Mouse (Mus musculus): Measurements from ENCODE around the gene Ceacam2. TPM values are rescaled to one million over a fixed set of nuclear protein-coding genes. Genes with fewer than 3 reads are reported as not detected.
"Not testable (repeated sequence)": the region's sequence is repeated elsewhere in the genome, so short reads cannot be mapped to it uniquely, and the experiment has no call there.

Ceacam2 gene
- 0.20 TPM in 1 of 2 replicates, not detected in the other for polyA plus RNA-seq (2014; fragmentation: Nextera tagmentation; extraction: Ambion mirVana)

- H3K4me3 ChIP-seq (ENCODE audit: control insufficient read depth in 1 of 2, insufficient read depth in 1 of 2, low read depth in 1 of 2, low read length in 2 of 2); H3K4me1 ChIP-seq (ENCODE audit: control insufficient read depth in 2 of 2, insufficient read depth in 2 of 2, low read length in 2 of 2); H3K36me3 ChIP-seq (ENCODE audit: control insufficient read depth, insufficient read depth, low read length); H3K4me2 ChIP-seq (ENCODE audit: low read length); H3K9me3 ChIP-seq (ENCODE audit: control insufficient read depth, low read length); H3K27ac ChIP-seq (replicated peaks in 1 of 2; ENCODE audit: control insufficient read depth in 1 of 2, insufficient read depth in 1 of 2, low read depth in 2 of 2, low read length in 2 of 2); H3K9ac ChIP-seq (ENCODE audit: low read length); ATAC-seq (ENCODE audit: insufficient number of reproducible peaks, insufficient read depth, low FRiP score, low read depth); H3K27me3 ChIP-seq (ENCODE audit: control insufficient read depth, insufficient read depth, low read length): not testable (repeated sequence)
- WGBS: 42% methylated on average over 3 of the region's 3 CpGs
Measured at GRCm38 (mm10) chr7:25539376-25539907, at the start of gene Ceacam2. Ceacam2 (minus strand) TSS chr7:25539857.

GRCm38 (mm10) chr7:25585351-25586204 is 45.9 kb upstream of the Ceacam2 start:
- no peak overlapping the region for H3K4me3 ChIP-seq (ENCODE audit: control insufficient read depth in 1 of 2, insufficient read depth in 1 of 2, low read depth in 1 of 2, low read length in 2 of 2)
- H3K9me3 ChIP-seq (ENCODE audit: control insufficient read depth, low read length): no peaks in the 10 kb centered on the region; the same call in 1 of the 2 replicates
- ATAC-seq (ENCODE audit: insufficient number of reproducible peaks, insufficient read depth, low FRiP score, low read depth): no peak
- 73% methylated on average over 9 of the region's 9 CpGs for WGBS
- no peak overlapping the region for H3K27ac ChIP-seq (replicated peaks in 1 of 2; ENCODE audit: control insufficient read depth in 1 of 2, insufficient read depth in 1 of 2, low read depth in 2 of 2, low read length in 2 of 2)
- no peaks in the 10 kb centered on the region for H3K36me3 ChIP-seq (ENCODE audit: control insufficient read depth, insufficient read depth, low read length)
- no peak overlapping the region for H3K4me2 ChIP-seq (ENCODE audit: low read length)
- no peak overlapping the region for H3K9ac ChIP-seq (ENCODE audit: low read length)
- no peaks in the 10 kb centered on the region for H3K27me3 ChIP-seq (ENCODE audit: control insufficient read depth, insufficient read depth, low read length)
- H3K4me1 ChIP-seq (ENCODE audit: control insufficient read depth in 2 of 2, insufficient read depth in 2 of 2, low read length in 2 of 2): no peaks in the 10 kb centered on the region

- no peak overlapping the region for H3K27ac ChIP-seq (replicated peaks in 1 of 2; ENCODE audit: control insufficient read depth in 1 of 2, insufficient read depth in 1 of 2, low read depth in 2 of 2, low read length in 2 of 2)
- H3K27me3 ChIP-seq (ENCODE audit: control insufficient read depth, insufficient read depth, low read length): no peaks in the 10 kb centered on the region
- WGBS: 77% methylated on average over 5 of the region's 5 CpGs
- no peaks in the 10 kb centered on the region for H3K36me3 ChIP-seq (ENCODE audit: control insufficient read depth, insufficient read depth, low read length)
- H3K4me1 ChIP-seq (ENCODE audit: control insufficient read depth in 2 of 2, insufficient read depth in 2 of 2, low read length in 2 of 2): no peaks in the 10 kb centered on the region
- H3K9ac ChIP-seq (ENCODE audit: low read length): no peak overlapping the region
- no peak overlapping the region for H3K4me3 ChIP-seq (ENCODE audit: control insufficient read depth in 1 of 2, insufficient read depth in 1 of 2, low read depth in 1 of 2, low read length in 2 of 2)
- H3K4me2 ChIP-seq (ENCODE audit: low read length): no peak overlapping the region
- no peak for ATAC-seq (ENCODE audit: insufficient number of reproducible peaks, insufficient read depth, low FRiP score, low read depth)
- H3K9me3 ChIP-seq (ENCODE audit: control insufficient read depth, low read length): no peaks in the 10 kb centered on the region; the same call in 1 of the 2 replicates
Measured at GRCm38 (mm10) chr7:25584651-25585050, 45.0 kb upstream of the Ceacam2 start.

- Histone ChIP-seq H3K4me2 (ENCODE audit: low read length) (no peak overlapping the region), H3K4me1 (ENCODE audit: control insufficient read depth in 2 of 2, insufficient read depth in 2 of 2, low read length in 2 of 2) (no peaks in the 10 kb centered on the region), H3K9me3 (ENCODE audit: control insufficient read depth, low read length) (no peaks in the 10 kb centered on the region; the same call in 1 of the 2 replicates), H3K27me3 (ENCODE audit: control insufficient read depth, insufficient read depth, low read length) (no peaks in the 10 kb centered on the region), H3K9ac (ENCODE audit: low read length) (no peak overlapping the region), H3K36me3 (ENCODE audit: control insufficient read depth, insufficient read depth, low read length) (no peaks in the 10 kb centered on the region), H3K4me3 (ENCODE audit: control insufficient read depth in 1 of 2, insufficient read depth in 1 of 2, low read depth in 1 of 2, low read length in 2 of 2) (no peak overlapping the region), H3K27ac (replicated peaks in 1 of 2; ENCODE audit: control insufficient read depth in 1 of 2, insufficient read depth in 1 of 2, low read depth in 2 of 2, low read length in 2 of 2) (no peak overlapping the region)
- 72% methylated on average over 15 of the region's 15 CpGs for WGBS
- no peak for ATAC-seq (ENCODE audit: insufficient number of reproducible peaks, insufficient read depth, low FRiP score, low read depth)
Measured at GRCm38 (mm10) chr7:25582301-25582810, 42.7 kb upstream of the Ceacam2 start.

GRCm38 (mm10) chr7:25579441-25579840 is 39.8 kb upstream of the Ceacam2 start:
- Histone ChIP-seq H3K4me2 (ENCODE audit: low read length) (no peak overlapping the region), H3K9me3 (ENCODE audit: control insufficient read depth, low read length) (no peaks in the 10 kb centered on the region; the same call in 1 of the 2 replicates), H3K36me3 (ENCODE audit: control insufficient read depth, insufficient read depth, low read length) (no peaks in the 10 kb centered on the region), H3K27ac (replicated peaks in 1 of 2; ENCODE audit: control insufficient read depth in 1 of 2, insufficient read depth in 1 of 2, low read depth in 2 of 2, low read length in 2 of 2) (no peak overlapping the region), H3K4me3 (ENCODE audit: control insufficient read depth in 1 of 2, insufficient read depth in 1 of 2, low read depth in 1 of 2, low read length in 2 of 2) (no peak overlapping the region), H3K9ac (ENCODE audit: low read length) (no peak overlapping the region), H3K27me3 (ENCODE audit: control insufficient read depth, insufficient read depth, low read length) (no peaks in the 10 kb centered on the region), H3K4me1 (ENCODE audit: control insufficient read depth in 2 of 2, insufficient read depth in 2 of 2, low read length in 2 of 2) (no peaks in the 10 kb centered on the region)
- 76% methylated on average over 10 of the region's 10 CpGs for WGBS
- no peak for ATAC-seq (ENCODE audit: insufficient number of reproducible peaks, insufficient read depth, low FRiP score, low read depth)

GRCm38 (mm10) chr7:25576793-25577437 is 37.3 kb upstream of the Ceacam2 start:
- H3K9ac ChIP-seq (ENCODE audit: low read length); H3K36me3 ChIP-seq (ENCODE audit: control insufficient read depth, insufficient read depth, low read length); H3K27ac ChIP-seq (replicated peaks in 1 of 2; ENCODE audit: control insufficient read depth in 1 of 2, insufficient read depth in 1 of 2, low read depth in 2 of 2, low read length in 2 of 2); H3K4me1 ChIP-seq (ENCODE audit: control insufficient read depth in 2 of 2, insufficient read depth in 2 of 2, low read length in 2 of 2); H3K9me3 ChIP-seq (ENCODE audit: control insufficient read depth, low read length); H3K4me3 ChIP-seq (ENCODE audit: control insufficient read depth in 1 of 2, insufficient read depth in 1 of 2, low read depth in 1 of 2, low read length in 2 of 2); ATAC-seq (ENCODE audit: insufficient number of reproducible peaks, insufficient read depth, low FRiP score, low read depth); H3K4me2 ChIP-seq (ENCODE audit: low read length); H3K27me3 ChIP-seq (ENCODE audit: control insufficient read depth, insufficient read depth, low read length): not testable (repeated sequence)
- WGBS: 73% methylated on average over 11 of the region's 14 CpGs

GRCm38 (mm10) chr7:25576308-25576707 is 36.7 kb upstream of the Ceacam2 start:
- not testable (repeated sequence) for H3K27me3 ChIP-seq (ENCODE audit: control insufficient read depth, insufficient read depth, low read length); H3K4me3 ChIP-seq (ENCODE audit: control insufficient read depth in 1 of 2, insufficient read depth in 1 of 2, low read depth in 1 of 2, low read length in 2 of 2); H3K4me2 ChIP-seq (ENCODE audit: low read length); ATAC-seq (ENCODE audit: insufficient number of reproducible peaks, insufficient read depth, low FRiP score, low read depth); H3K27ac ChIP-seq (replicated peaks in 1 of 2; ENCODE audit: control insufficient read depth in 1 of 2, insufficient read depth in 1 of 2, low read depth in 2 of 2, low read length in 2 of 2); H3K9ac ChIP-seq (ENCODE audit: low read length); H3K4me1 ChIP-seq (ENCODE audit: control insufficient read depth in 2 of 2, insufficient read depth in 2 of 2, low read length in 2 of 2); H3K9me3 ChIP-seq (ENCODE audit: control insufficient read depth, low read length); H3K36me3 ChIP-seq (ENCODE audit: control insufficient read depth, insufficient read depth, low read length)
- 22% methylated on average over 6 of the region's 6 CpGs for WGBS

Measured in heart, embryonic 14.5 days (tissue).